Mouse (Mus musculus) thymus, postnatal 0 days (tissue): ENCODE results near the gene Hid1. TPM values are rescaled to one million over a fixed set of nuclear protein-coding genes. Genes with fewer than 3 reads are reported as not detected.

ENCODE experiments used
- DNase-seq: peaks from one replicate; pipeline ENCODE4 v3.0.0-alpha.2; 2015; ENCODE audit warnings: low spot score
- polyA plus RNA-seq: library from polyadenylated mRNA; unstranded; fragments of >200 nt; fragmentation: Nextera tagmentation; extraction: Ambion mirVana; gene quantifications from 2 replicates; pipeline ENCODE4 v1.2.1, GENCODE M21; 2015

Hid1 gene
- polyA plus RNA-seq, 1 experiment from 2014 or later: 27.1 TPM

- DNase-seq: no peak
Measured at GRCm38 (mm10) chr11:115337826-115338225, 29.7 kb downstream of the Hid1 start.

- no peak for DNase-seq
Measured at GRCm38 (mm10) chr11:115337350-115337749, 30.2 kb downstream of the Hid1 start.

GRCm38 (mm10) chr11:115336115-115336514 is 31.4 kb downstream of the Hid1 start:
- no peak for DNase-seq

GRCm38 (mm10) chr11:115335223-115335622 is 32.3 kb downstream of the Hid1 start:
- no peak for DNase-seq

GRCm38 (mm10) chr11:115334531-115334930 is 33.0 kb downstream of the Hid1 start, which contains the start of gene Otop3:
Gene Otop3 (plus strand): TSS chr11:115334731.
- DNase-seq: no peak

GRCm38 (mm10) chr11:115329339-115329738 is 38.2 kb downstream of the Hid1 start:
- DNase-seq: peak; percentile 21

GRCm38 (mm10) chr11:115326730-115327129 is 40.8 kb downstream of the Hid1 start:
- DNase-seq: no peak

GRCm38 (mm10) chr11:115323354-115323753 is 44.2 kb downstream of the Hid1 start:
- no peak for DNase-seq

GRCm38 (mm10) chr11:115321906-115322693 is 45.5 kb downstream of the Hid1 start, which contains the start of gene Ush1g:
Gene Ush1g (minus strand): TSS chr11:115322041.
- DNase-seq: peak; percentile 67

GRCm38 (mm10) chr11:115319704-115320383 is 47.7 kb downstream of the Hid1 start:
- no peak for DNase-seq

GRCm38 (mm10) chr11:115318245-115319027 is 49.1 kb downstream of the Hid1 start:
- DNase-seq: no peak

- DNase-seq: no peak
Measured at GRCm38 (mm10) chr11:115317204-115317603, 50.4 kb downstream of the Hid1 start.

- no peak for DNase-seq
Measured at GRCm38 (mm10) chr11:115314249-115314648, 53.3 kb downstream of the Hid1 start.

- no peak for DNase-seq
Measured at GRCm38 (mm10) chr11:115308781-115309180, 58.8 kb downstream of the Hid1 start.

- no peak for DNase-seq
Measured at GRCm38 (mm10) chr11:115306863-115307262, 60.7 kb downstream of the Hid1 start, which contains the start of gene Otop2. Gene Otop2 (plus strand): TSS chr11:115307163.

GRCm38 (mm10) chr11:115303167-115303566 is 64.4 kb downstream of the Hid1 start:
- DNase-seq: no peak

GRCm38 (mm10) chr11:115301351-115301750 is 66.2 kb downstream of the Hid1 start:
- no peak for DNase-seq

- DNase-seq: no peak
Measured at GRCm38 (mm10) chr11:115300745-115301144, 66.8 kb downstream of the Hid1 start.

- DNase-seq: no peak
Measured at GRCm38 (mm10) chr11:115298160-115298559, 69.4 kb downstream of the Hid1 start.
